Mouse (Mus musculus) embryonic facial prominence, embryonic 11.5 days (tissue): ENCODE measurements around the gene Exoc4. TPM values are rescaled to one million over a fixed set of nuclear protein-coding genes. Genes with fewer than 3 reads are reported as not detected.

Source experiments
- ATAC-seq: fragments of 200-750 bp; cut with Nextera tagmentation; replicated peaks from 2 replicates; pipeline ENCODE4 v1.8.0; 2017; ENCODE audit warnings: low read depth; ENCODE audit not compliant: insufficient number of reproducible peaks, low FRiP score, low TSS enrichment
- DNase-seq: peaks from one replicate; pipeline ENCODE4 v3.0.0-alpha.2; 2015; ENCODE audit warnings: low spot score
- H3K27ac ChIP-seq: fragments of 300-500 bp; sonication (generic); replicated peaks from 2 replicates; pipeline ENCODE4 v1.5.1; 2014; ENCODE audit warnings: mild to moderate bottlenecking, low read depth, low read length, control low read depth
- H3K27me3 ChIP-seq: fragments of 300-500 bp; sonication (generic); 2 replicates; pipeline ENCODE4 v1.6.1; 2014; ENCODE audit warnings: mild to moderate bottlenecking, low read length, moderate library complexity, mixed read lengths; ENCODE audit not compliant: control insufficient read depth, insufficient read depth
- H3K36me3 ChIP-seq: fragments of 300-500 bp; sonication (generic); replicated peaks from 2 replicates; pipeline ENCODE4 v1.6.1; 2014; ENCODE audit warnings: low read depth, mild to moderate bottlenecking, low read length, moderate library complexity, mixed read lengths; ENCODE audit not compliant: control insufficient read depth, insufficient read depth
- H3K4me1 ChIP-seq: fragments of 300-500 bp; sonication (generic); 2 replicates; pipeline ENCODE4 v1.6.1; 2014; ENCODE audit warnings: low read length, mixed read lengths; ENCODE audit not compliant: control insufficient read depth, insufficient read depth
- H3K4me2 ChIP-seq: fragments of 300-500 bp; sonication (generic); 2 replicates; pipeline ENCODE4 v1.6.1; 2014; ENCODE audit warnings: low read depth, mild to moderate bottlenecking, control low read depth, low read length, moderate library complexity
- H3K4me3 ChIP-seq: fragments of 300-500 bp; sonication (generic); 2 replicates; pipeline ENCODE4 v1.5.1; 2014; ENCODE audit warnings: low read depth, low read length, control low read depth
- H3K9ac ChIP-seq: fragments of 300-500 bp; sonication (generic); replicated peaks from 2 replicates; pipeline ENCODE4 v1.6.1; 2014; ENCODE audit warnings: mild to moderate bottlenecking, control low read depth, low read length
- H3K9me3 ChIP-seq: fragments of 300-500 bp; sonication (generic); replicated peaks from 2 replicates; pipeline ENCODE4 v1.6.1; 2016; ENCODE audit warnings: mild to moderate bottlenecking, low read length, inconsistent platforms, mixed read lengths; ENCODE audit not compliant: control insufficient read depth
- WGBS: fragments of 180-500 bp; shearing (Covaris S2); extraction: QIAGEN DNeasy Blood & Tissue Kit; methylation state at CpG from one replicate; pipeline ENCODE4 v1.1.7; 2014; 5-methylcytosine and 5-hydroxymethylcytosine counted together
- polyA plus RNA-seq: library from polyadenylated mRNA; unstranded; fragments of >200 nt; fragmentation: Nextera tagmentation; extraction: Ambion mirVana; gene quantifications from 2 replicates; pipeline ENCODE4 v1.2.1, GENCODE M21; 2014

Gene Exoc4
- polyA plus RNA-seq, 1 experiment from 2014 or later = 24.8 TPM

- no peaks in the 10 kb centered on the region for H3K27me3 ChIP-seq
- H3K4me3 ChIP-seq = no peak overlapping the region
- H3K27ac ChIP-seq = no peak overlapping the region
- H3K4me2 ChIP-seq = no peak overlapping the region
- DNase-seq (no peak), ATAC-seq (no peak)
- 85% methylated on average over 4 of the region's 4 CpGs for WGBS
- H3K9me3 ChIP-seq = no peaks in the 10 kb centered on the region
- no peaks in the 10 kb centered on the region for H3K36me3 ChIP-seq
- H3K9ac ChIP-seq = no peak overlapping the region
- H3K4me1 ChIP-seq = no peaks in the 10 kb centered on the region
Measured at GRCm38 (mm10) chr6:33608469-33608868, 359.6 kb downstream of the Exoc4 start.

GRCm38 (mm10) chr6:33613978-33614377 lies 365.1 kb downstream of the Exoc4 start:
- Histone ChIP-seq H3K9me3 (no peaks in the 10 kb centered on the region), H3K4me3 (no peak overlapping the region), H3K27me3 (no peaks in the 10 kb centered on the region), H3K4me1 (no peaks in the 10 kb centered on the region), H3K36me3 (no peaks in the 10 kb centered on the region), H3K9ac (no peak overlapping the region), H3K4me2 (no peak overlapping the region), H3K27ac (no peak overlapping the region)
- DNase-seq (no peak), ATAC-seq (no peak)
- 62% methylated on average over 1 of the region's 1 CpGs for WGBS

DNA sequence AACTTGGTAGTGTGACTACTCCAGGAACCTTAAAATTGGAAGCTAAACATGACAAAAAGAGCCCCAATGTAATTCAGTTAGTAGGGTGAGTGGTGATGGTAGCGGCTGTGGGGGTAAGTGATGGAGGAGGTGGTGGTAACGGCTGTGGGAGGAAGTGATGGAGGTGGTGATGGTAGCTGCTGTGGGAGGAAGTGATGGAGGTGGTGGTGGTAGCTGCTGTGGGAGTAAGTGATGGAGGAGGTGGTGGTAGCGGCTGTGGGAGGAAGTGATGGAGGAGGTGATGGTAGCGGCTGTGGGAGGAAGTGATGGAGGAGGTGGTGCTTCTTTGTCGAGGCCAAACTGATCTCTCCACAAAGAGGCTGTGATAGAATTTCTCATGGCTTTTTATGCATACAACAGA lies 369.7 kb downstream of the Exoc4 start:
- no peak overlapping the region for H3K4me2 ChIP-seq
- no peak for DNase-seq
- H3K9ac ChIP-seq = no peak overlapping the region

DNA sequence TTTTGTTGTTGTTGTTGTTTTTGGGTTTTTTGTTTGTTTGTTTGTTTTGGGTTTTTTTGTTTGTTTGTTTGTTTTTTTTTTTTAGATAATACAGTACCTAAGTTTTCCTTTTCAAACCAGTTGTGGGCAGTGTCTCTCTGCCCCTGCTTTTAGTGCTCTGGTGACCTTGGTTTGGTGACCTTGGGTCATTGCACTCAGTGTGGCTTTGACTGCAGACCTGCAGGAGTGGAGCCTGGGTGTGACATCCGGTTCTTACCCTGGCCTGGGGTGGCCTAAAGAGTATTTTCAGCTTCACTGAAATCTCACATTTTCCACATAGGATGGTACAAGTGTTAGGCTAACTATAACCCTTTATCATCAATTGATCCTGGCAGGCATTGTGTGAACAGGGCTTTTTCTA lies 371.8 kb downstream of the Exoc4 start:
- no peak overlapping the region for H3K9ac ChIP-seq
- H3K27me3 ChIP-seq = no peaks in the 10 kb centered on the region
- no peak overlapping the region for H3K27ac ChIP-seq
- no peak overlapping the region for H3K4me3 ChIP-seq
- H3K4me1 ChIP-seq = no peaks in the 10 kb centered on the region
- no peak for ATAC-seq
- DNase-seq = no peak
- WGBS = 38% methylated on average over 1 of the region's 1 CpGs
- no peak overlapping the region for H3K4me2 ChIP-seq
- H3K9me3 ChIP-seq = no peaks in the 10 kb centered on the region
- no peaks in the 10 kb centered on the region for H3K36me3 ChIP-seq

More for the DNA sequence above, 369.7 kb downstream of the Exoc4 start:
- Histone ChIP-seq H3K4me1 (no peaks in the 10 kb centered on the region), H3K4me3 (no peak overlapping the region), H3K27ac (no peak overlapping the region), H3K36me3 (no peaks in the 10 kb centered on the region), H3K27me3 (no peaks in the 10 kb centered on the region), H3K9me3 (no peaks in the 10 kb centered on the region)
- 93% methylated on average over 5 of the region's 5 CpGs for WGBS
- no peak for ATAC-seq

- no peak overlapping the region for H3K27ac ChIP-seq
- H3K36me3 ChIP-seq = no peaks in the 10 kb centered on the region
- H3K9me3 ChIP-seq = no peaks in the 10 kb centered on the region
- DNase-seq = no peak
- H3K4me3 ChIP-seq = no peak overlapping the region
- no peak for ATAC-seq
- no peak overlapping the region for H3K9ac ChIP-seq
- no peak overlapping the region for H3K4me2 ChIP-seq
- H3K27me3 ChIP-seq = no peaks in the 10 kb centered on the region
- no peaks in the 10 kb centered on the region for H3K4me1 ChIP-seq
Measured at GRCm38 (mm10) chr6:33625931-33626330, 377.0 kb downstream of the Exoc4 start.

- no peak overlapping the region for H3K27ac ChIP-seq
- no peak for ATAC-seq
- no peak overlapping the region for H3K9ac ChIP-seq
- H3K4me3 ChIP-seq = no peak overlapping the region
- H3K36me3 ChIP-seq = no peaks in the 10 kb centered on the region
- WGBS = 86% methylated on average over 2 of the region's 2 CpGs
- DNase-seq = no peak
- no peaks in the 10 kb centered on the region for H3K9me3 ChIP-seq
- no peaks in the 10 kb centered on the region for H3K27me3 ChIP-seq
- no peak overlapping the region for H3K4me2 ChIP-seq
- no peaks in the 10 kb centered on the region for H3K4me1 ChIP-seq
Measured at GRCm38 (mm10) chr6:33631133-33631532, 382.2 kb downstream of the Exoc4 start.

- Histone ChIP-seq H3K9me3 (no peaks in the 10 kb centered on the region), H3K27me3 (no peaks in the 10 kb centered on the region), H3K4me1 (no peaks in the 10 kb centered on the region), H3K9ac (no peak overlapping the region), H3K4me2 (no peak overlapping the region), H3K36me3 (no peaks in the 10 kb centered on the region), H3K27ac (no peak overlapping the region), H3K4me3 (no peak overlapping the region)
- WGBS = 87% methylated on average over 2 of the region's 2 CpGs
- no peak for DNase-seq
- no peak for ATAC-seq
Measured at GRCm38 (mm10) chr6:33637192-33637591, 388.3 kb downstream of the Exoc4 start.

GRCm38 (mm10) chr6:33681778-33682640 lies 433.1 kb downstream of the Exoc4 start:
- 45% methylated on average over 10 of the region's 10 CpGs for WGBS
- H3K9me3 ChIP-seq = no peaks in the 10 kb centered on the region
- H3K4me3 ChIP-seq = no peak overlapping the region
- DNase-seq (peak; percentile 70), ATAC-seq (peak; percentile 82)
- no peaks in the 10 kb centered on the region for H3K4me1 ChIP-seq
- H3K36me3 ChIP-seq = no peaks in the 10 kb centered on the region
- H3K9ac ChIP-seq = no peak overlapping the region
- H3K4me2 ChIP-seq = no peak overlapping the region
- H3K27me3 ChIP-seq = no peaks in the 10 kb centered on the region
- no peak overlapping the region for H3K27ac ChIP-seq
